Mouse (Mus musculus): ENCODE data around the gene Lcn12.

Gene Lcn12

DNA sequence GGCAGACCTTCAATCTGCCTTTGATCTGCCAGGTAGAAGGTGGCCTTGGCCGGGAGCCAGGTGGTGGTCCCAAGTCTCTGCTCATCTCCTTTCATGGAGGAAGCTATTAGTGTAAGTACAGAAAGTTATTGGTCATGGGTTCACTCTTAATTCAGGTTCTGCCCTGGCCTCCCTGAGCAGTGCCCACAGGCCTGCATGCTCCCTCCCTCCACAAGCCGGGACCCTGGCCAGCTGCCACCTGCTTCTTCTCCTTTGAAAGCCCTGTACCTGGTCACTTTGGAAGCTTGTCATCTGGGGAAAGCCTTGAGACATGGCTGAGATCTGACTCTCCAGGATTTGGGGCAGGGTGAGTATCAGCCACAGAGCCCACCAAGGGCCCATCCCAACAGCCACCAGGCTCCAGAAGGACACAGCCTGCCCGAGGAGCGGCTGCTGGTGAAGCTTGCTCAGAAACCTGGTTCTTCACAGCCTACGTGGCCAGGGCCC is at the start of gene Lcn12:
Gene Lcn12 (minus strand): TSS at position 436 of the 486 bp plus-strand sequence.
- in situ Hi-C loops (cut with MboI, MseI): no loop called here

DNA sequence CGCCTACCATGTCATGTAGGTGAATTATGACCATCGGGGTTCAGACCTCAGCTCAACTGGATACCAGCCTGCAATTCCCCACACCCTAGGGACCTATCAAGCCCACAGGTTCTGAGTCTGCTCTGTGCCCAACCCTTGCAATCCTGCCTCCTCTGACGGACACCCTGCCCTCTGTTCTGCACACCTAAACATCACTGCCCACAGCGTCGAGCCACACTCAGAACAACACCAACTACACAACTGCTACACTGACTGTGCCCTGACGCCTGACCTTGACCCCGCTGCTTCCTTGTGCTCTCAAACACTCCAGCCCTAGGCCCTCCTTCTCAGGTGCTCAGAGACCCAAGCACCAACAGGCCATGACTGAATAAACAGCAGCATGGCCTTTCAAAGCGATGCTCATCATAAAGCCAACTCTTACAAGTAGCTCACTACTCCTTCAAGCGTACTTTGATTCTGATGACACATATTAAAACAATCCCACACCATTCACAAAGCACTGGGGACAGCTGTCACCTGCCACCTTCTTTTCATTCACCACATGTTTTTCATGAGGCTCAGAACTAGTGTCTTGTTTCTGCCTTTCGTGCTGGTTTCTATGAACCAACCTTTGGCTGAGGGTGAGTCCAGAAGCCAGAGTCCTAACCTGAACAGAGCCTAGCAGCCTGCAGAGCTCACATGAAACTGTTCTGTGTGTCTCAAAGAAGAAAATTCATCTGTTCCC is 48.1 kb upstream of the Lcn12 start:
- in situ Hi-C loops (cut with MboI, MseI): no loop called here

- in situ Hi-C loops (cut with MboI, MseI): no loop called here
Observed at GRCm38 (mm10) chr2:25540541-25540948, 46.8 kb upstream of the Lcn12 start.

GRCm38 (mm10) chr2:25536531-25536930 is 42.8 kb upstream of the Lcn12 start:
- in situ Hi-C loops (cut with MboI, MseI): no loop called here

DNA sequence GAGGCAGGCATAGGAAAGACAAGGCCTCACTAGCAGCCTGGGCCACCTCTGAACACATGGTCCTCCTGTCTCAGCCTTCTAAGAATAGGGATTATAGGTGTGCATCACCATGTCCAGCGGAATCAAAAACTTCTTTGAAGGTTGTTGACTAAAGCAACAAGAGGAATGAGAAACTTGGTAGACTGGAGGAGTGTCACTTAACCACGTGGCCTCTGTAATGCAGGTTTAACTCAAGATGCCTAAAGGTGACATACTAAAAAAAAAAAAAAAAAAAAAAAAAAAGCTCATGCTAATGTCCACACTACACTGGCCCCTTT is 41.1 kb upstream of the Lcn12 start:
- in situ Hi-C loops (cut with MboI, MseI): no loop called here

- in situ Hi-C loops (cut with MboI, MseI): no loop called here
Observed at GRCm38 (mm10) chr2:25534178-25534865, 40.6 kb upstream of the Lcn12 start.

DNA sequence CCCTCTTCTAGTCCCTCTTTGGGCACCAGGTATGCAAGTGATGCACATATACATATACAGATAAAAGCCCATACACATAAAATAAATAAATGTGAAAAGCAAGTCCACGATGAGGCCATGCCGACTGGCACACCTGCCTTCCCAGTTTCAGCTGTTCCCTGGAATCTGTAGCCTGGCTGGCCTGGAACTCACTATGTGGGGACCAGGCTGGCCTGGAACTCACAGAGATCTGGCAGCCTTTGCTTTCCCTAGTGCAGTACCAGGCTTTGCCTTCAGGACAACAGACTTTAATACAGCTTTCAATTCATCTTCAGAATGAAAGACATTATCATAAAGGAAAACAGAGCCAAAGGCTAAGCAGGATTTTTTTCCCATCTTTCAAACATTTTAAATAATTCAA is 40.0 kb upstream of the Lcn12 start:
- in situ Hi-C loops (cut with MboI, MseI): no loop called here

GRCm38 (mm10) chr2:25526510-25527302 is 33.0 kb upstream of the Lcn12 start:
- in situ Hi-C loops (cut with MboI, MseI): no loop called here

DNA sequence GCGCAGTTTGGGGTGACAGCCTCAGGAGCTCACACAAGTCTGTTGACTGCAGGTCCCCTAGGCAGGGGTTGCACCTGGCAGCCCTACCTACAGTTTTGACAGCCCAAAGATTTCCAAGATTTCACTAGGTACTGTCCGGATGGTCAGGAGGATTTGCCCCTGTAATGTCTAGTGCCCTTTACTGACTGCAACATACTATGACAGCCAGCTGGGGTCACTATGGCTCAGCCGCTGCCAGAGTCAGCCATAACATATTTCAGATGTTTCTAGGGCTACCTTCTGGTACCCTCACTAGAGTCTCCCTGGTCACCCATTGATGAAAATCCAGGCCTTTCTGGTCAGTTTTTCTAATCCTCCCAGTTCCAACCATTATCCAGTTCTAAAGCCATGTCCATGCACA is 16.2 kb upstream of the Lcn12 start:
- in situ Hi-C loops (cut with MboI, MseI): no loop called here

DNA sequence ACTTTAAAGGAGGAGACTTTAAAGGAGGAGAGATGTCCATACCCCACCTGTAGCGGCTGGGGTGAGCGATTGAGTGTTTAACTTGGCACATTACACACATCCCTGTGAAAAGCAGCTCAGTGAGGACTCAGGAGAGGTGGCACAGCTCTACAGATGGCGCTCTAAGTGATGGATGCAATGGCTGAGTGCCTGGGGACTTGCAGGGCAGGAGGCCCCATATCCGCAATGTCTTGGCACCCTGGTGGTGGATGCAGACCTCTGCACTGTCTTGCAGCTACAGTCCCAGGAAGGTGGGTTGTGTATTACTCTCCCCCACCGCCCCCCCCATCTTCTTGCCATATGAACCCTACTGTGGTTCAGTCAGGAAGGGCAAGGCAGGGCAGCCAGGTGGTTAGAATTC is 13.3 kb upstream of the Lcn12 start:
- in situ Hi-C loops (cut with MboI, MseI): no loop called here

DNA sequence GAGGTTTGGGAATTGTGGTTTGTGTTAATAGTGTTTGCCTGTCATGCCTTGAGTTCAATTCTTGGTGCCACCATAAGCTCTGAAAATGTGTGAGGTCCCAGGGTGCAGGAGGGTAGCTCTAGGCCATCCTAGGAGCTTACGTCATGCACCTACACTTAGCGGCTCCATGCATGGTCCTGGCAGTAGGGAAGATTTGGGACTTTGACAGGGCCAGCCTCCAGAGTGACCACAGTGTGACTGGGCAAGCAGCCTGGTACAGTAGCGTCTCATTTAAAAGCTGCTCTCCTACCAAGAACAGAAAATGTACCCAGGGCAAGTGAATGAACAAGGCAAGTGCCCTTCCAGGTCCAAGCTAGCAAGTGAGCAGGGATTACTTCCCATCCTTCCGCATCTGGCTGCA is 12.1 kb upstream of the Lcn12 start:
- in situ Hi-C loops (cut with MboI, MseI): no loop called here

- in situ Hi-C loops (cut with MboI, MseI): loop anchor here in 1 of 2 experiments (5.0 kb wide), 1 partner anchor 72 kb away; the partner anchor contains the start of gene Phpt1
Observed at GRCm38 (mm10) chr2:25505000-25505399, 11.3 kb upstream of the Lcn12 start.

GRCm38 (mm10) chr2:25504538-25504937 is 10.8 kb upstream of the Lcn12 start:
- in situ Hi-C loops (cut with MboI, MseI): loop anchor here in 1 of 2 experiments (5.0 kb wide), 1 partner anchor 73 kb away; the partner anchor contains the start of gene Phpt1

DNA sequence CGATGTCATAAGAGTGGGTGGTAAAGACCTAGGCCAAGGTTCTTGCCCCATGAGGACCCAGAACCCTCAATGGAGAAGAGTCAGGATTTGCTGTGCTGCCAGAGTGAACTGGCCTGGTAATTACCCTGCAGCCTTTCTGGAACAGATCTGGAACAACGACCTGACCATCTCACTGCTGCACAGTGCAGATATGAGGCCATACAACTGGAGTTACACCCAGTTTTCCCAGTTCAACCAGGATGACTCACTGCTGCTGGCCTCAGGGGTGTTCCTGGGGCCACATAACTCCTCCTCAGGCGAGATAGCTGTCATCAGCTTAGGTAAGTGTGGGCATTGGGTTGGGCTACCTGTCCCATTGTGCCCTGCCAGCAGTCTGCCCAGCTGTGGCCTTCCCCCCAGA is 9.0 kb upstream of the Lcn12 start:
- in situ Hi-C loops (cut with MboI, MseI): loop anchor here in 1 of 2 experiments (5.0 kb wide), 1 partner anchor 75 kb away; the partner anchor contains the start of gene Phpt1

DNA sequence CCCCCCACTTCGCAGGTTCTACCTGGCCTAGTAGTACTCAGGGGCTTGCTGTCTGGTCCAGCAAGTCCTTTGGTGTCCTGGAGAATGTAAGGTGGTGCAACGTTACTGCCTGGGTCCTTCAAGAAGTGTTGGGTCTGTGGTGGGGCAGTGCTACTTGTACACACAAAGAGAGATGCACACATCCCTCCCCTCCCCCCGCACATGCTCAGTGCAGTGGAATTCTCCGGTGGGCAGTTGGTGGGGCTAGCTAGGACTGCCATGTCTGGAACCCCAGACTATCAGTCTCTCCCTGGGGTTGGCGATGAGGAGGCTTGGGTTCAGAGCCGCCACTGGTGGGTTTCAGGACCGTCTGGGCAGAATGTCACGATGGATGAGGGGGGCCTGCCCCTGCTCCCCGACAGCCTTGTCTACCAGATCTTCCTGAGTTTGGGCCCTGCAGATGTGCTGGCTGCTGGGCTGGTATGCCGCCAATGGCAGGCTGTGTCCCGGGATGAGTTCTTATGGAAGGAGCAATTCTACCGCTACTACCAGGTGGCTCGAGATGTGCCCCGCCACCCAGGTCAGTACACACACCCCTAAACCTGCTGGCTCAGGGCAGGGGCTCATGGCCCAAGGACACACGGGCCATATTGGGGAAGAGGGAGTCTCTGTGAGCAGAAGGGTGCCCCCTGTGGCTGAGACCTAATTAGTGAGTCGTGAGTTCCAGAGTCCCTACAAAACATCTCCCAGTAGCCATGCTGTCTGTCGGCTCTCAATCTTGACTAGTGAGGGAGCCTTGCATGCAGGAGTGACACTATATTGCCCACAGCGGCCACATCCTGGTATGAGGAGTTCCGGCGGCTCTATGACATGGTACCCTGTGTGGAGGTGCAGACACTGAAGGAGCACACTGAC is 8.1 kb upstream of the Lcn12 start, which contains the start of gene C8g:
Gene C8g (minus strand): TSS at position 127 of the 894 bp plus-strand sequence.
- in situ Hi-C loops (cut with MboI, MseI): loop anchor here in 1 of 2 experiments (5.0 kb wide), 1 partner anchor 75 kb away; the partner anchor contains the start of gene Phpt1

- in situ Hi-C loops (cut with MboI, MseI): loop anchor here in 1 of 2 experiments (5.0 kb wide), 1 partner anchor 77 kb away; the partner anchor contains the start of gene Phpt1
Observed at GRCm38 (mm10) chr2:25500576-25501405, 7.1 kb upstream of the Lcn12 start, which contains the start of gene Fbxw5. Gene Fbxw5 (plus strand): TSS chr2:25500750.

DNA sequence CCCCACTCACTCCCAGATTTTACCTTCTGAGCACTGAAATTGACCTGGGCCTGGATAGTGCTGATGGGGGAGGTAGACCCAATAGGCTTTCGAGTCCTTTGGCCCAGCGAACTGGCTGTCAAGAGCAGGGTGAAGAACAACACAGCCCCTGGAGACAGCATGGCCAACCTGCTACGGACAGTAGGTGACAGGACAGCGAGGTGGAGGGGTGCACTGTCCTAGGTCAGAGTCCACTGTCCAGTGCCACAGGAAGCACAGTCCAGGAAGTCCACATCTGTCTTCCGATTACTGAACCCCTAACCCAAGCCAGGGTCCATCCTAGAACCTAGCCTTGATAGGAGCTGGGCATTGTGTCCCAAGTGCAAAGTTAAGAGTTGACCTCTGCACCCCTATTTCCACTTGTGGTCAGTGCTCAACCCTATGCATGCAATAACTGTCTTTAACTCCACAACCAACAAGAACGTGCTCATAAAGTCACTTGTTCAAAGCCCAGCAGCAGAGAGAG is 6.4 kb upstream of the Lcn12 start:
- in situ Hi-C loops (cut with MboI, MseI): loop anchor here in 1 of 2 experiments (5.0 kb wide), 1 partner anchor 77 kb away; the partner anchor contains the start of gene Phpt1

DNA sequence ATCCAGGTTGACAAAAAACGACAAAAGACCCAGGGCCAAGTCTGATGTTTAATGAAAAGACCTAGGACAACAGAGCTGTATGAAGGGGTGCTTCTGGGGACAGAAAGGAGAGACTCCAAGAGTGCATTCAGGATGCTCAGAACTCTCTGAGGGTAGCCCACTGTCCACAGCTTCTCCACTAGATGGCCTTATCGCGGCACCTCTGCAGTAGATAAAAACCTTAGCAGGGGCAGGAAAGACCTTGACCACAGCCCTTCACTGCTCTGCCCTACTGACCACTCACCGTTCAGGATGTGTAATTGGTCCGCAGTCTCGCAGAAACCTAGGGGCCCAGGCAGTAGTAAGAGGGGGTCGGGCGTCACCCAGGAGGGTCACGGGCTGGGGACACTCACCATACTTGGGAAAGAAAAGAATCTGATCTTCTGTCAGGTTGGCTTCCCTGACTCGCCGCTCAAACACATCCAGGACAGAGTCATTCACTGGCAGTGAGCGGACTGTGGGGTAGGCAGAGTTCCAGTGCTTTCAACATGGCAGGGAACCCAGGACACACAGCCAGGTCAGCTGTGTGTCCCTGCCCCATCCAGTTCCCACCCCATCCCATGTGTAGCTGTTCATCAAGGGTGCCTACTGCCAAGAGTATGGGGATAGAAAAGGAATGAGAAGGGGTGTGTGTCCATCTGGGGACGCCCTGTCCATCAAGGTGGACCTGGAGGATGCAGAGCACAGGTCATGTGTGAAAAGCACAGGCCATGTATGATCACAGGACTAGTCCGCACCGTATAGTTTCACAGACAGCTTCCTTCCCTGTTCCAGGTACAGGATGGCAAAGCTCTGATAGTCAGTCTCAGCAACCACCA is 5.1 kb upstream of the Lcn12 start:
- in situ Hi-C loops (cut with MboI, MseI): no loop called here
